Mouse (Mus musculus) bone marrow, adult 2 months (tissue): Measurements from ENCODE around the gene Mrpl14.

Source experiments
- CTCF ChIP-seq: fragments of 200-500 bp; IDR thresholded peaks from 2 replicates; pipeline ENCODE4 v1.5.1; 2011; ENCODE audit warnings: low read length, control low read depth; ENCODE audit not compliant: control insufficient read depth, insufficient read depth
- POLR2A ChIP-seq: fragments of 200-500 bp; IDR thresholded peaks from 2 replicates; pipeline ENCODE4 v1.6.1; 2011; ENCODE audit warnings: low read depth, mild to moderate bottlenecking, control low read depth, low read length, borderline replicate concordance; ENCODE audit not compliant: control insufficient read depth

GRCm38 (mm10) chr17:45727983-45728723 lies 42.0 kb downstream of the Mrpl14 start:
- TF ChIP-seq CTCF (no peak), POLR2A (no peak)
